Mouse (Mus musculus): Measurements from ENCODE around the gene Poldip3. TPM values are rescaled to one million over a fixed set of nuclear protein-coding genes. Genes with fewer than 3 reads are reported as not detected.
A peak's percentile ranks its signal among the peaks of the same experiment; 100 is the strongest.

Poldip3 gene
- polyA plus RNA-seq, 1 experiment from 2014 or later, result 161 TPM

GRCm38 (mm10) chr15:83118360-83118759 lies 30.8 kb downstream of the Poldip3 start:
- Histone ChIP-seq H3K9ac (replicated peaks; ENCODE audit: low read length) (no peak overlapping the region), H3K4me1 (ENCODE audit: control insufficient read depth, insufficient read depth, low read length) (no peaks in the 10 kb centered on the region), H3K27me3 (ENCODE audit: control insufficient read depth, insufficient read depth, low read length) (no peaks in the 10 kb centered on the region), H3K9me3 (replicated peaks; ENCODE audit: control insufficient read depth, low read length) (no peaks in the 10 kb centered on the region), H3K4me2 (ENCODE audit: low read depth, low read length) (no peak overlapping the region), H3K36me3 (replicated peaks; ENCODE audit: control insufficient read depth, insufficient read depth, low read depth, low read length) (peaks cover 3% of the 10 kb centered on the region), H3K27ac (replicated peaks; ENCODE audit: low read depth, low read length) (no peak overlapping the region), H3K4me3 (ENCODE audit: low read depth, low read length) (no peak overlapping the region)
- no peak for ATAC-seq (replicated peaks; ENCODE audit: insufficient number of reproducible peaks, low FRiP score, low TSS enrichment, low read depth)
- no peak for DNase-seq (ENCODE audit: low spot score)
- 74% methylated on average over 7 of the region's 7 CpGs for WGBS

DNA sequence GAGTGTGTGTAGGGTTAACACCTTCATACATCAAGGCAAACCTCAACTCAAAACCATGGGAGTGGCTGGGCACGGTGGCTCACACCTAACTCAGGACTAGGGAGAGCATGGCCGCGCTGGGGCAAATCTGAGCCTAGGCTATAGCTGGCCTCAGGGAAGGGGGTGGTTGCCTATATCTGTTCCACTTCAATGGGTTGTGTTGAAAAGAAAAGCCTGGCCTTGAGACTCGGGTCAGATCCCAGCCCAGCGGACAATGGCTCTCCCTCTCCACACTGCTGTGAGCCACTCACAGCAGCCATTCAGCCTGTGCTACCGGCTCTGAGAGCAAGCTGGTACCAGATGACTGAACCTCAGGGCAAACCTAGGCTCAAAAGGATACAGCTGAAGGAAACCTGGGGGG lies 34.1 kb downstream of the Poldip3 start:
- Histone ChIP-seq H3K9ac (replicated peaks; ENCODE audit: low read length) (no peak overlapping the region), H3K4me3 (ENCODE audit: low read depth, low read length) (no peak overlapping the region), H3K27ac (replicated peaks; ENCODE audit: low read depth, low read length) (no peak overlapping the region), H3K4me2 (ENCODE audit: low read depth, low read length) (no peak overlapping the region), H3K9me3 (replicated peaks; ENCODE audit: control insufficient read depth, low read length) (no peaks in the 10 kb centered on the region), H3K4me1 (ENCODE audit: control insufficient read depth, insufficient read depth, low read length) (no peaks in the 10 kb centered on the region), H3K27me3 (ENCODE audit: control insufficient read depth, insufficient read depth, low read length) (no peaks in the 10 kb centered on the region), H3K36me3 (replicated peaks; ENCODE audit: control insufficient read depth, insufficient read depth, low read depth, low read length) (peaks cover 3% of the 10 kb centered on the region)
- WGBS, result 74% methylated on average over 6 of the region's 6 CpGs
- ATAC-seq (replicated peaks; ENCODE audit: insufficient number of reproducible peaks, low FRiP score, low TSS enrichment, low read depth) (0 out of 2 replicates have a peak, but pooled peaks have one; percentile 21), DNase-seq (ENCODE audit: low spot score) (no peak)

- DNase-seq (ENCODE audit: low spot score) (no peak), ATAC-seq (replicated peaks; ENCODE audit: insufficient number of reproducible peaks, low FRiP score, low TSS enrichment, low read depth) (no peak)
- no peak overlapping the region for H3K27ac ChIP-seq (replicated peaks; ENCODE audit: low read depth, low read length)
These were observed 35.1 kb downstream of the Poldip3 start for GRCm38 (mm10) chr15:83114106-83114505.

DNA sequence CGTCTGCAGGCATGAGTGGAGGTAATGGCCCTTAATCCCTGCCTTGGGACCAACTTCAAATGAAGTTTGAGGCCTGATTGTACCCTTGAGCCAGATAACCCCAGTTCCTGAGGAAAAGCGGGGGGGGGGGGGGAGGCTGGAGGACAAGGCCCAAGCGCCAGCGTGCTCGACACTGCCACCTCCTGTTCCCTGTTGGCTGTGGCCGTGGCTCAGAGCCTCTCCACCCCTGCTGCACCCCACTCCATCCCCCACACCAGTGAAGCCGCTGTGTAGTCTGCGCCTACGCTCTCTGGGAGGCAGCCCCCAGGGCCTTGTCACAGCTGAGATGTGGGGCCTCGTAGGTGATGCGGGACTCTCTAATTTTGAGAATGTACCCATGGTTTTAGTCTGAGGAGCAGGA lies 36.3 kb downstream of the Poldip3 start:
- Histone ChIP-seq H3K9me3 (replicated peaks; ENCODE audit: control insufficient read depth, low read length) (no peaks in the 10 kb centered on the region), H3K4me3 (ENCODE audit: low read depth, low read length) (no peak overlapping the region), H3K36me3 (replicated peaks; ENCODE audit: control insufficient read depth, insufficient read depth, low read depth, low read length) (peaks cover 3% of the 10 kb centered on the region), H3K27ac (replicated peaks; ENCODE audit: low read depth, low read length) (no peak overlapping the region), H3K9ac (replicated peaks; ENCODE audit: low read length) (0 out of 2 replicates have a peak overlapping the region, but pooled peaks have one; percentile 10), H3K4me2 (ENCODE audit: low read depth, low read length) (no peak overlapping the region), H3K27me3 (ENCODE audit: control insufficient read depth, insufficient read depth, low read length) (no peaks in the 10 kb centered on the region), H3K4me1 (ENCODE audit: control insufficient read depth, insufficient read depth, low read length) (no peaks in the 10 kb centered on the region)
- ATAC-seq (replicated peaks; ENCODE audit: insufficient number of reproducible peaks, low FRiP score, low TSS enrichment, low read depth), result peak; percentile 32; the same call in 1 of the 2 replicates
- peak; percentile 71 for DNase-seq (ENCODE audit: low spot score)
- 11% methylated on average over 10 of the region's 11 CpGs for WGBS

More at GRCm38 (mm10) chr15:83114106-83114505, 35.1 kb downstream of the Poldip3 start:
- Histone ChIP-seq H3K27me3 (ENCODE audit: control insufficient read depth, insufficient read depth, low read length) (no peaks in the 10 kb centered on the region), H3K9me3 (replicated peaks; ENCODE audit: control insufficient read depth, low read length) (no peaks in the 10 kb centered on the region), H3K4me1 (ENCODE audit: control insufficient read depth, insufficient read depth, low read length) (no peaks in the 10 kb centered on the region), H3K9ac (replicated peaks; ENCODE audit: low read length) (no peak overlapping the region), H3K4me2 (ENCODE audit: low read depth, low read length) (no peak overlapping the region), H3K4me3 (ENCODE audit: low read depth, low read length) (no peak overlapping the region), H3K36me3 (replicated peaks; ENCODE audit: control insufficient read depth, insufficient read depth, low read depth, low read length) (peaks cover 3% of the 10 kb centered on the region)
- WGBS, result 77% methylated on average over 9 of the region's 9 CpGs

GRCm38 (mm10) chr15:83111874-83112273 lies 37.3 kb downstream of the Poldip3 start:
- Histone ChIP-seq H3K9ac (replicated peaks; ENCODE audit: low read length) (no peak overlapping the region), H3K4me3 (ENCODE audit: low read depth, low read length) (no peak overlapping the region), H3K4me2 (ENCODE audit: low read depth, low read length) (no peak overlapping the region), H3K27me3 (ENCODE audit: control insufficient read depth, insufficient read depth, low read length) (no peaks in the 10 kb centered on the region), H3K4me1 (ENCODE audit: control insufficient read depth, insufficient read depth, low read length) (no peaks in the 10 kb centered on the region), H3K27ac (replicated peaks; ENCODE audit: low read depth, low read length) (no peak overlapping the region), H3K9me3 (replicated peaks; ENCODE audit: control insufficient read depth, low read length) (no peaks in the 10 kb centered on the region), H3K36me3 (replicated peaks; ENCODE audit: control insufficient read depth, insufficient read depth, low read depth, low read length) (no peaks in the 10 kb centered on the region)
- DNase-seq (ENCODE audit: low spot score) (no peak), ATAC-seq (replicated peaks; ENCODE audit: insufficient number of reproducible peaks, low FRiP score, low TSS enrichment, low read depth) (no peak)
- WGBS, result 83% methylated on average over 7 of the region's 7 CpGs

DNA sequence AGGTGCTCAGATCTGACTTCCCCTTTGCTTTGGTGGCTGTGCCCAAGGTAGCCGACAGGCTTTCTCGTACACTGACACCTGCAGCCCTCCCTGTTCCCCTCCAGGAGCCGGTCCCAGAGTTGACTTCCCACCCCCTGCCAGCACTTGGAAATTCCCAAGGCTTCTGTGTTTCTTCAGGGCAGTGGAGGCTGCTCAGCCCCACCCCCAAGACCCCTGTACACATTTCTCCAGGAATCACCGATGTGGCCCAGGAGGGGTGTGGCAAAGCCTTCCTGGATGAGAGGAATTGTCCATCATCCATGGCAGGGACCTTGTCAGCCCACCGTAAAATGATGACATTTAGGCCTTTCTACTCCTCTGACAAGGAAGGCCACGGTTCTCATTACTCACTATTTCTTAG lies 37.9 kb downstream of the Poldip3 start:
- 62% methylated on average over 6 of the region's 6 CpGs for WGBS
- ATAC-seq (replicated peaks; ENCODE audit: insufficient number of reproducible peaks, low FRiP score, low TSS enrichment, low read depth) (no peak), DNase-seq (ENCODE audit: low spot score) (no peak)
- Histone ChIP-seq H3K4me3 (ENCODE audit: low read depth, low read length) (no peak overlapping the region), H3K9ac (replicated peaks; ENCODE audit: low read length) (no peak overlapping the region), H3K9me3 (replicated peaks; ENCODE audit: control insufficient read depth, low read length) (no peaks in the 10 kb centered on the region), H3K36me3 (replicated peaks; ENCODE audit: control insufficient read depth, insufficient read depth, low read depth, low read length) (no peaks in the 10 kb centered on the region), H3K27me3 (ENCODE audit: control insufficient read depth, insufficient read depth, low read length) (no peaks in the 10 kb centered on the region), H3K27ac (replicated peaks; ENCODE audit: low read depth, low read length) (no peak overlapping the region), H3K4me2 (ENCODE audit: low read depth, low read length) (no peak overlapping the region), H3K4me1 (ENCODE audit: control insufficient read depth, insufficient read depth, low read length) (no peaks in the 10 kb centered on the region)

GRCm38 (mm10) chr15:83107814-83108213 lies 41.4 kb downstream of the Poldip3 start:
- Histone ChIP-seq H3K36me3 (replicated peaks; ENCODE audit: control insufficient read depth, insufficient read depth, low read depth, low read length) (no peaks in the 10 kb centered on the region), H3K27ac (replicated peaks; ENCODE audit: low read depth, low read length) (no peak overlapping the region), H3K27me3 (ENCODE audit: control insufficient read depth, insufficient read depth, low read length) (no peaks in the 10 kb centered on the region), H3K9me3 (replicated peaks; ENCODE audit: control insufficient read depth, low read length) (no peaks in the 10 kb centered on the region), H3K4me1 (ENCODE audit: control insufficient read depth, insufficient read depth, low read length) (no peaks in the 10 kb centered on the region), H3K9ac (replicated peaks; ENCODE audit: low read length) (no peak overlapping the region), H3K4me3 (ENCODE audit: low read depth, low read length) (no peak overlapping the region), H3K4me2 (ENCODE audit: low read depth, low read length) (no peak overlapping the region)
- no peak for DNase-seq (ENCODE audit: low spot score)
- WGBS, result 43% methylated on average over 6 of the region's 6 CpGs
- ATAC-seq (replicated peaks; ENCODE audit: insufficient number of reproducible peaks, low FRiP score, low TSS enrichment, low read depth), result no peak

GRCm38 (mm10) chr15:83106426-83106825 lies 42.8 kb downstream of the Poldip3 start:
- no peak for ATAC-seq (replicated peaks; ENCODE audit: insufficient number of reproducible peaks, low FRiP score, low TSS enrichment, low read depth)
- H3K4me3 ChIP-seq (ENCODE audit: low read depth, low read length), result no peak overlapping the region
- no peaks in the 10 kb centered on the region for H3K36me3 ChIP-seq (replicated peaks; ENCODE audit: control insufficient read depth, insufficient read depth, low read depth, low read length)
- no peak for DNase-seq (ENCODE audit: low spot score)
- H3K27ac ChIP-seq (replicated peaks; ENCODE audit: low read depth, low read length), result no peak overlapping the region
- WGBS, result 77% methylated on average over 6 of the region's 6 CpGs
- no peaks in the 10 kb centered on the region for H3K27me3 ChIP-seq (ENCODE audit: control insufficient read depth, insufficient read depth, low read length)
- H3K9me3 ChIP-seq (replicated peaks; ENCODE audit: control insufficient read depth, low read length), result no peaks in the 10 kb centered on the region
- no peaks in the 10 kb centered on the region for H3K4me1 ChIP-seq (ENCODE audit: control insufficient read depth, insufficient read depth, low read length)
- H3K4me2 ChIP-seq (ENCODE audit: low read depth, low read length), result no peak overlapping the region
- H3K9ac ChIP-seq (replicated peaks; ENCODE audit: low read length), result no peak overlapping the region

All from embryonic facial prominence, embryonic 11.5 days (tissue).